Mouse (Mus musculus) cerebral cortex, adult 2 months (tissue): ENCODE measurements around the gene Ccdc141.

Source experiments
- WGBS: fragments of 180-500 bp; shearing (Covaris S2); methylation state at CpG from one replicate; pipeline ENCODE4 v1.1.7; 2018; 5-methylcytosine and 5-hydroxymethylcytosine counted together

Ccdc141 gene

DNA sequence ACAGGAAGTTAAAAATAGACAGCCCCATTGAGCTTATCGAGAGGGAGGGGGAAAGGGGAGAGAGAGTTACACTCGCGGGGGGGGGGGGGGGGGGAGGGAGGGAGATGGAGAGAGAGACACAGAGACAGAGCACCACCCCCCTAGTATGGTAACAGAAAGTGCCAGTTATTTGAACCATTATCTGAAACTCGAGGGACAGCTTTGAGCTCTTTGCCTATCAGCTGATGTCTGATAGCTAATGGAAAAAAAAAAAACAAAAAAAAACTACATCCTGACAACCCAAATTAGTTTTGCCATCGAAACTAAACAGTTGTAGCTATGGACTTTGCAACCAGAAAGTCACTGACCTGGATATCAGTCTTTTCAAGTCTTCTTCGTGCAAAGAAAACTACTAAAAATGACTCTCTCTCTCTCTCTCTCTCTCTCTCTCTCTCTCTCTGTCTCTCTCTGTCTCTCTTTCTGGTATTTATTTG, at the start of gene Ccdc141:
Gene Ccdc141, minus strand, starts transcription at position 4 of the 473 bp plus-strand sequence.
- WGBS: 5% methylated on average over 6 of the region's 6 CpGs

DNA sequence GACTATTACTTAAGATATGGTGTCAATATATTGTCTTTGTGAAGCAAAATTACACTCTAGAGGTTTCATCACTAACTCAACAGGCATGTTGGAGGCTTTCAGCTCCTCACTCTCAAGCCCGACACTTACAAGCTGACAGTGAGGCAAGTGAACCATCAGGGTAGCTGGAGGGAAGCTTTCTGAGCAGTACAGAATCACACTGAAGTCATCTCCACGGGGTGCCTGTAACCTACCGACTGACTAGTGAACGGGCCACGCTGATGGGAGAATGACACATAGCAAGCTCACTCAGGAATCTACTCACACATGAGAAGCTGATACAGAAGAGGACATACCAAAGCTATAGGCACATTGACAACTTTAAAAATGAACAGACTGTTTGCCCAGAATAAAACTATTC, 42.4 kb upstream of the Ccdc141 start:
- WGBS: 73% methylated on average over 5 of the region's 5 CpGs

DNA sequence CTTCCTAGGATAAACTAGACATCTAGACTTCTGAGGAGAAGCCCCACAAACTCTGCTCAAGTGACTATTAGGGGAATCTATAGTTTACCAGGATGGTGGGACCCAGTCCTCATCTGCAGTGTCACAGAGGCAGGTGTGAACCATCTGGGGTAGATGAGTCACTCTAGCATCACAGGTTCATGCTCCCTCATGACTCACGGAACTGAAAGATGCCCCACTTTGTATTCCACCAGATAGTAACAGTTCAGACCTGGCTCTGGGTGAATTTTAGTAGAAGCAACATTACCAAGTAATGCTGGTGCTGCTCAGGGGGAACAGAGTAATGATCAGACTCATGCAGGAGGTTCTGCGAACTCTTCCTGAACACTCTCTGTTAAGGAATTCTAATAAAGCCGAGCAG, 36.5 kb upstream of the Ccdc141 start:
- 73% methylated on average over 3 of the region's 3 CpGs for WGBS

DNA sequence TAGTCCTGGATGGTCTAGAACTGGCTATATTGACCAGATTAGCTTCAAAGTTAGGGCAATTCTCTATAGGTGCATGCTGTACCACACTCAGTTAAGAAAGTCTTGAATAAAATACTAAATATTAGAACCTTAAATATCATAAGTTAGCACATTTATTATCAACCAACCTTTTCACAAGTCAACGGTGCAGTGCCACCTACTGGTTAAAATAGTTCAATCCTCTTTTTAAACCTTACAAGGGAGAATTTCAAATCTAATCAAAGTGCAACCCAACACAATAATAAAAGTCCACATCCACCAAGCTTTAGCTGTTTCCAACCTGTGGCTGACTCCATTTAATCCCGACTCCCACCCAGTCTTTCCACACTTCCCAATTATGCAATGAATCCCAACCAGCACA, 33.5 kb upstream of the Ccdc141 start:
- WGBS: 44% methylated on average over 2 of the region's 2 CpGs

DNA sequence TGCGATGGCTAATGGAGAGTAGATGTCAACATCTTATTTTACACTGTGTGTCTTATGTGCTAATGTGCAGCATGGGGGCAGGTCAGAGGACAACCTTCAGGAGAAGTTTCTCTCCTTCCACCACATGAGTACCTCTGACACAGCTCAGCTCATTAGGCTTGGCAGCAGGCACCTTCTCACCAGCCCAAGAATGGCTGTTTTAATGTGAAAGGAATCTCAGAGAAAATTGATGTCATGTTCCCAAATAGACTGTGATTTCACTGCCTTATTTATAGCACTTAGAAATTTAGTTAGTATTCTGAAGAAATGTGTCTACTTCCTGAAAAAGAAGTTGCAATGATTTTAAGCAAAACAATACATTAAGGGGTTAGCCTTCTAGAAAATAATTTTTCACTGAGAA, 31.5 kb upstream of the Ccdc141 start:
- 88% methylated on average over 1 of the region's 1 CpGs for WGBS

DNA sequence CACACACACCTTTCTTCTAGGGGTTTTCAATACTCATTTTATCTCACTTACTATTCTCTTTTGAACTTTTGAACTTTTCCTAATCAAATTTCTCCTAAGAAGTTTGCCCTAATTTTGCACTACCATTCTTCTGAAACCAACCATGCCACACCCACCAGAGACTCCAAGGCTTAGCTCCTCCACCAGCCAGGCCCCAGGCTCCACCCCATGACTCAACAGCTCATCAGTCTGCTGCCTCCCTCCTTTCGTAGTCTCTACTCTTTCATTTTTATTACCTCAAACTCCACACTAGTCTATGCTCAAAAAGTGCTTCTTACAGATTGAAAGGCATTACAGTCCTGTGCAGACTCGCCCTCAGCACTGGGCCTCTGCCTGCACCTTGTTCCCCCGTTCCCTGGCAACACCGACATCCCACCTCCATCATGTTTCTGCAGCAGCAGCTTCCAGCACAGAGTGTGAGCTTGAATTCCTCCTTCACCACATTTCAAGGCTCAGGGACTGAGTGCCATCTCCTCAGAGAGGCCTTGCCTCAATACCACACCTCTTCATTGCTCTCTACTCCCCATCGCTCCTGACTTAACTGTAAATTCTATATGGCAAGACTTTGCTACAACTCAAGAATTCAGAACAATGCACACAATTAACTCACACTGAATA, 30.6 kb upstream of the Ccdc141 start:
- WGBS: 53% methylated on average over 5 of the region's 5 CpGs

DNA sequence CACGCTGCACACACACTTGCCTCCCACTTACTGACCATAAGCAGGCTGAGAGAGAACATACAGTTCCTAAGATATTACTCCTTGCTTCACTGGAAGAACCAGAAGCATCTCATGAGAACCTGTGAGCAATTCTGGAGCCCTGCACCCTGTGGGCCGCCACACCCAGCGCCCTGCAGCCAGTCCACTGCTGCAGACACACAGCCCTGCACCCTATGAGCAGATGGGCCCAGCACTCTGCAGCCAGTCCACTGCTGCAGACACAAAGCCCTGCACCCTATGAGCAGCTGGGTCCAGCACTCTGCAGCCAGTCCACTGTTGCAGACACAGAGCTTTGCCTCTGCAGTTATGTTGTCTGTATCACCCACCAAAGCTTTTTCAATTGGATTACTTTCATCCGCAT, 29.9 kb upstream of the Ccdc141 start:
- WGBS: 75% methylated on average over 4 of the region's 4 CpGs

DNA sequence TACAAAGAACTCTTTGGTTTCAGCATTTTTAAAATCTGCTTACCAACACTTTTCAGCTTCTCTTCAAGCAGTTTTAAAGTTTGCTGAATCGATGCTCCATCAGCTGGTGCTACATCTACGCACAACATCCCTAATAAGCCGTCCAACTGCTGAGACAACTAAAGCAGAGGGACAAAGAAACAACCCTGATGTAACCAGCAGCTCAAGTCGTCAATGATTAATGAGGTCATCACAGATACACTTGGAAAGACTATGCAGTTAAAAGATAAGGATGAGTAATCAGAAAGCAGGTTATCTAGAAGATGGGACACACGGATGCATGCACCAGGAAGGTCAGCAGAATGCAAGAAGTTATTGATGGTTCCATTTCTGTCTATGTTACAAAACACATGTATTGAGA, 27.8 kb upstream of the Ccdc141 start:
- 76% methylated on average over 5 of the region's 5 CpGs for WGBS

DNA sequence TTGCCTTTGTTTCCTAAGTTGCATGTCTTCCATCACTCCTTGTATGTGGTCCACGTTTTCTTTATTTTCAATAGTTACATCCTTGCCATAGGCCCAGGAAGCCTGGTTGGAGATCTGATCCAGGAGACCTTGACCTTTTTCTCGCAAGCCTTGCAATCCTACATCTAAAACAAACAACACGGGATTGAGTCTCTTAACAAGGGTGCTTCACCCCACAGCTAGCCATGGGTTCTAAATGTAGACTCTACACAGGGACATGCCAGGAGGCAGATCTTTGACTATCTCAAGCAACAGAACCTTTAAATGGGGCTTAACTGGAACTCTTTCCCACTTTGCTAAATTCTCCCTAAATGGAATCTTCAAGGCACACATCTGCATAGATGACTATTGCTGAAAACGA, 26.4 kb upstream of the Ccdc141 start:
- 87% methylated on average over 4 of the region's 4 CpGs for WGBS

DNA sequence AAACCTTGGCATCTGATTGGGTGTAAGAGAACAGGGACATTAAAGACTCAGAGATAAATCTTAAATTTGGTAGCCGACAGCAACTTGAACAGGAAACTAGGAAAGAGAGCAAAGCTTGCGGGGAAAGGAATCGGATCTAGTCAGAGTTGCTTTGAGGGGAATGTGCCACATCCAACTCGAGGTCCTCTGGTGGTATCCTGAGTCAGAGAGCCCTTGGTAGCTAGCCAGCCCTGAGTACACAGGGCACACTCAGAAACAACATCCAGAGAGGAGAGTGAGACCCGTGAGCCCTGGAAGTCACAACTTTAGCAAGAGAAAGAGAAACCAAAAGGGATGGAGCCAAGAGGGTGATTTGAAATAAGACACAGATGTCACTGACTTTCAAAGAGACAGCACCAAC, 24.6 kb upstream of the Ccdc141 start:
- 84% methylated on average over 5 of the region's 5 CpGs for WGBS

DNA sequence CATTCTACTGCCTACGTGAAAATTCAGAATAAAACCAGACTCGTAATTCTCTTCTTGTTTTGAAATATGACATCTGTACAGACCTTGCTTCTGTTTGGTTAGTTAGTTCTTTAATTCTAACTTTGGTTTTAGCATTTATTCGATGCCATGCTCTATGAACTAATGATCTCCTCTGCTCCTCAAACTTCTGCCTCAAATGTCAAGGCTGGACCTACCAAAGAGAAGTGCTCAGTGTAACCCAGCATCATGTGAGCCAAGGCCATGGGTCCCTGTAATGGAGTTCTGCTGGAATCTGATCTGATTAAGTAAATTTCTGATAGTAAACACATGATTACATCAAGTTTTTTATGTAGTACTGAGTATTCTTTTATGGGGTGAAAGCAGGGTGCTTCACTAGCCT, 21.4 kb upstream of the Ccdc141 start:
- 95% methylated on average over 3 of the region's 3 CpGs for WGBS

DNA sequence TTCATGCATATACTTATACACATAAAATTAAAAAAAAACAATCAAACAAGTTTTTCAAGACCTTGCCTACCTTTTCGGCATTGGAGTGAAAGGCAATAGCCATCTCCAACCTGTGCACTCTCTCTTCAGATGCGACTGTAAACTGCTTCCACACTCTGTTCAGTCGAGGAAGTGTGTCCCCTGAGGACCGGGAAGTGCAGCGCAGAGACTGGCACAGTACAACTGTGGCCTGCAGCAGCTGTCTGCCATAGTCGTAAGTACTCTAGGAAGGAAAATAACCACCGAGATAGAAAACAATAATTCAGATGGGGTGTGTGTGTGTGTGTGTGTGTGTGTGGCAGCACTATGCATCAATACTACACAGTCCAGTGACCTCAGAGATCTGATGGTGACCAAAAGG, 20.5 kb upstream of the Ccdc141 start:
- WGBS: 90% methylated on average over 7 of the region's 7 CpGs

DNA sequence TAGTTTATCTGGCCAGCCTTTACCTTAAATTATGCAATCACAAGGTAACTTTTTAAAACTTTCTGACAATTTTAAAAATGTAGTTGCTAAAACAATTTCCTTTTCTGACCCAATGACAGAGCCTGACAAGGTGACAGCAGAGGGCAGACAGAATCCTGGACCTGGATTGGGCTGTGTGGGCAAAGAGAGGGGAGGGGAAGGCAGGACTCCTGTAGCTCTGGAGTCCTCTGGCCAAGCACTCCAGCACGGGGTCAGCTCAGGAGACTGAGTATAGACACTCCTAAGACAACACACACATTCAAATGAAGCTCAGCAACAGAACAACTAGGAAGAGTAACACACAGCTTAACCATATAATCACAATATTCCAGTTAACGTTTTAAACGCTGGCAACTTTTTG, 19.9 kb upstream of the Ccdc141 start:
- 92% methylated on average over 3 of the region's 3 CpGs for whole genome bisulfite sequencing

DNA sequence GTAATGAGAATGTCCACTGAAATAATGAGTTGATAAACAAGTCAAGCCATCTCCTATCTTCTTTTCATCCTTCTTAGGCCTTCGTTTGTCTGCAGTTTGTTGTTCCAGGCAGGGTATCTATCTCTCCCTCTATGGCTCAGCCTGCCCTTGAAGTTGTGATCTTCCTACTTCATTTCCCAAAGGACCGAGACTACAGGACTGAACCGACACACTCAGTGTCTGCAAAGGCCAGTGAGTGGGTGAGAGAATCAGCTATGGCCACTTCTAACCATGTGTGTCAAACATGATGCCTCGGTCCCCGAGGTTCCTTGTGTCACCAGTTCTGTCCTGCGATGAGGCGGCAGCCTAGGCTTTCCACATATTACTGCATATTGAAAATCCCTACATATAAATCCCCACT, 19.2 kb upstream of the Ccdc141 start:
- 95% methylated on average over 7 of the region's 7 CpGs for WGBS

DNA sequence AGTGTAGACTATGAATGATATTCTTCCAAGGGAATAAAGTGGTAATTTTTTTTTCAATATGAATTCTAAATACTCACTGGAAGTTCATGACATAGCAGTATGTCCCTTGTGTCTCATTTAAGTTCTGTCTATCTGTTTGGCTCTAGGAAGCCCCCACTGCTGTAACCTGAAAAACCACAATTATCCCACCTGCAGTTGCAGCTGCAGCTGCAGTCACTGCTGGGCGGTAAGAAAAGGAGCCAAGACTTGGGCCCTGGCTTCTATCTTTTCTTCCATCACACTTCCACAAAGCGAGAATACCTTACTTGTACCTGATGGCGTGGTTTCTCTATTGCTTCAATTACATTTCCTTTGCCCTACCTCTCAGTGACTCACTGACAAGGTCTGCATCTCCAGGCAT, 17.1 kb upstream of the Ccdc141 start:
- WGBS: 96% methylated on average over 3 of the region's 3 CpGs

DNA sequence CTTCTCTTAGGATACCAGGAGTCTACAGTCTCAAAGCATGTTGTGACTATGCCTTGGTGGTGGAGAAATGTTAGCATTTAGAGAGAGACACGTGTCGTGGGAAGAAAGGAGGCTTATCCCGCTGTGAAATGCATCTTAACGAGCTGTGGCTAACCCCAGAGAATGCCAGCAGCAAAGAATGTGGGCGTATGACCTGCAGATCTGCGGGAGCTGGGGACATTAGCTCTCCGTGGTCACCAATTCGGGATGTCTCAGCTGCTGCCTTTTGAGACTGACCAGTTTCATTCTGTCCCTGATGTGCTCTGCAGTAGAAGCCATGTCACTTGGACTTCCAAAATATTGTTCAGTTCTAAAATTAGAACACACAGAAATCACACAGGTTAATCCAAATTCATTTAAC, 16.5 kb upstream of the Ccdc141 start:
- WGBS: 51% methylated on average over 8 of the region's 8 CpGs

DNA sequence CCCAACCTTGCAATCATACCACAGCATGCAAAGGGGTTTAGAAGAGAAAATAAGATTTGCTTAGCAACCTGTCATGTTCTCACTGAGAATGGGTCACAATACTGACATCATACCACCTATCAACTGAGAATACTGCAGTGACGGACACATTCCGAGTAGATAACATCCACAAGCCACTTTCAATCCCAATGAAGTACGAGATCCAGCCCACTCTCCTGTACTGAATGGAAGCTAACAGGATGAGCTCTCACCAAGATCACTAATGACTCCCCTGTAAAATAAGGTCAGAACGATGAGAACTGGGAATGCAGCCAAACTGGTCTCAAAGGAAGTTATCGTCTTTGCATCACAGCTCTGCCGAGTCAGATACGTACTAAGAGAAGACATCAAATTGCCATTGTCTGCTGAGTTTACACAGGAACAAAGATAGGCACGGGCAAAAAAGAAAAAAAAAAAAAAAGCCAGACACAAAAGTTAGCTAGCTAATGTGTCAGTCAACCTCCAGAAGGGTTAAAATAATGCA, 13.7 kb upstream of the Ccdc141 start:
- WGBS: 26% methylated on average over 8 of the region's 8 CpGs

DNA sequence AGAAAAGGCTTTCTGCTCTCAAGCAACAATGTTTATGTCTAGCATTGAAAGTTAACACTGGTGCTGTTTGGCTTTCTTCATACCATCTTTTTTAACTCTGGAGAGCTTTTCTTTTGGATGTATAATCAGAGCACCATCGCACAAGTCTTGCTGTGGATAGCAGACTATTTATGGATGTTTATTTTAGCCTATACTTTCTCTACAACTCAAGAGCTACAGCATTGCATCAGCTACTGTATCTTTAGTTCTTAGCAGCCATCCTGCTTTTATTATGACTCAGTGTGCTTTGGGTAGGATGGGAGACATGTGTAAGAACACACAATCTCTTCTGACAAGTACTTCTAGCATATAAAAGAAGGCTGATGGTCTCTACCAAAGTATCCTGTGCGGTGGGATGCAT, 13.2 kb upstream of the Ccdc141 start:
- 57% methylated on average over 2 of the region's 2 CpGs for WGBS

DNA sequence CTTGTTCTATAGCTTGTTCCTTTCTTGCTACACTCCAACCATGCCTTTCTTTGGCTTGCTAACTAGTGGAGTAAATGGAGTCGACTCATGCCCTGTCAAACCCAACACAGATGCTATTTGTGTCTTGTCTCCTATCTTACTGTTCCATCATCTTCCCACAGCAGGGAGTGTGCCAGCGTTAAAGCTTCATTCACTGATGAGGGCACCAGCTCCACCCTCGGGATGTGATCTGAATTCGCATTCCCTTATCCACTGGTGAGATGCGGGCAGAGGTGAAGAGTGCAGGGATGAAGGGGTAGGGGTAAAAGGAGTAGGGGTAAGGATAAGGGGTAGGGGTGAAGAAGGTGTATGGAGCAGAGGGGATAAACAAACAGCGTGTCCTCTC, 12.6 kb upstream of the Ccdc141 start:
- 58% methylated on average over 6 of the region's 6 CpGs for WGBS

DNA sequence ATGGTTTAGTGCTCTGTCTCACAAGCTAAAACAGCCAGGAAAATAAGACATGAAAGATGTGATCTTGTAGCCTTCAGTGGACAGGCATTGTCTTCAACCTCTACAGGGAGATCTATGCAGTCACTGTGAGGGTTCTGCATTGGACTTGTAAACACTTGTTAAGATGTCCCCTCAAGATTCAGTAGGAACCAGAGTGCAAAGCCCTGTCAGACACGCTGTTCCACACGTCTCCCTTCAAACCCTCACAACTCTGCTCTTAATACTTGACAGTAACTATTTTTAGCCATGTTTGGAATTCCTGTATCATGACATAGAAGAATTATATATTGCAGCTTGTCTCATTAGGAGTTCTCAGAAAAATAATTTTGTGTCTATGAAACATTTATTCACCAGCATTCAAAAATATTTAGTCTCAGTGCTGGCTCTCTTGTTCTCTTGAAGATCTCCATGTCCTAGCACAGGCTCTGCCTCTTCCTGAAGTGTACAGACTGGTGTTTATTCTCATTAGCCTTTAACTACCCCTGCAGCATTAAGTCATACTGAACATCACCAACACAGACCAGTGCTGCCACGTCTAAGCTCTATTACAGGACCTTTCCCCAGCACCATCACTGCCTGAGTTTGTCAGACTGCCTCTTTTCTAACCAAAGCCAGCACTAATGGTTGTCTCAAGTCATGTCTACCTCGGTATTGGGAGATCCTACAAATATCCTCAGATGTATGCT, 12.0 kb upstream of the Ccdc141 start:
- 65% methylated on average over 4 of the region's 4 CpGs for WGBS

DNA sequence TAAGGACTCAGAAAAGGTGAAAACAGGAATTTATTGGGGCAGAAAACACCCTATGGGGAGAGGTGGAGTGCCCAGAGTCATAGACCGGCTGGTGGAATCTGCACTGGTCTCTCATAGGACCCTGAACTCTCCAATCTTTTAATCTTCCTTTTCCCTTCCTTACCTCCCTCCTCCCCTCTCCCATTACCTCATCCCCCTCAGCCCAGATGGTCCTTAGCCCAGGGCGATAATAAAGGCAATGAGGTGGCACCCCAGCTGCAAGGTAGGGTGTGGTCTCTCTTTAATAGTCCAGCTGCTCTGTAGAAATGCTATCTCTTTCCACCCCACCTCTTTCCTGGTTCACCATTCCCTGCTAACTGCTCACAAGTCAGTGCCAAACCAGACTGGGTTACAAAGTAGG, 7.0 kb upstream of the Ccdc141 start:
- WGBS: 81% methylated on average over 2 of the region's 2 CpGs

DNA sequence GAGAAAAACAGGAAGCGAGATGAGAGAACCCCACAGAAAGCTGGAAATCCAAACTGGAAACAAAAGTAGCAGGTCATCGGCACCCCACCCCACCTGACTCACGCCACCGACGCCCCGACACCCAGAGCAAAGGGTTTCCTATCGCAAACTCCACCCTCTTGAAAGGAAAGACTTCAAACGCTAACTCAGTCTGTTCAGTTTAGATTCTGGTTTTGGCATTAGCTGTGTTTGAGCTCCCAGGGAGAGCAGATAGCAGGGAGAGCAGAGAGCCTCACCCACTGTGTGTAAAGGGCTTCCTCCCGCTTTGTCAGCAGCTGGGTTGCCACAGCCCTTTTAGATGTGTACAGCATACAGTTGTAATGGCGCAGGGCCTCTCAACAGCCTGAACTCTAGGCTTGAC, 6.0 kb upstream of the Ccdc141 start:
- WGBS: 56% methylated on average over 10 of the region's 10 CpGs

DNA sequence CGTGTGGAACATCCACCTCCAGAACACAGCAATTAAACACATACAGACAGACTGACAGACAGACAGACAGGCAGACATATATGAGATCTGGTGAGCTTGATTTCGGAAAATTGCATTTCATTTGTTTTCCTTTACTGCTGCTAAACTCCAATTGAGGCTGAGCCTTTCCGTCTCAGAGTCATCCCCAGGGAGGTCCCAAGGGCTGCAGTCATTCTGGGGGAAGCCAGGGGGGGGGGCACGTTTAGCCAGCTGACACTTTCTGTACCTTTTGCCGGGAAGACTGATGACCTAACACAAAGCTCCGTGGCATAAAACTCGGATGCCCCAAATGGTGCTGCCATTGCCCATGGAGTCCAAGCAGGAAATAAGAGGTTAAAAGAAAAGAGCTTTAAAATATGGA, 5.0 kb upstream of the Ccdc141 start:
- WGBS: 69% methylated on average over 7 of the region's 7 CpGs
